Mouse (Mus musculus): Measurements from ENCODE around the gene A230072I06Rik. TPM values are rescaled to one million over a fixed set of nuclear protein-coding genes. Genes with fewer than 3 reads are reported as not detected.

Gene A230072I06Rik
- total and polyA plus RNA-seq, 3 experiments, result not detected

DNA sequence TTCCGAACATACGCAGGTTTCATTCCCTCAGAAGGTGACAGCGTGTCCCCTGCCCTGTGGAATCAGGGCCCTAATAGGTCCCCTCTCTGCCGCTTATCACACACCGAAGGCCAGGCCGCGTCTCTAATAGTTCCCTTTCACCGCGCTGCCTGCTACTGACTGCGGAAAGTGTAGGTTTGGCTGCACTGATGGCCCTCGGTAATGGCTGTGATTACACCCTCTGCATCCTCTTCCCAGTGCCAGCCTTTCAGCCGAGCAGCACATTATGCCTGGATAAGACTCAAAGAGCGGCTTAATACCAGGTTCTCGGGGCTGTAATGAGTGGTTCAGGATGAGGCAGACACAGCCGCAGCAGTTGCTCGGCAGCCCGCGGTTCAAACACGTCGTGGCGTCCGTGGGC lies 3.5 kb downstream of the A230072I06Rik start:
- Histone ChIP-seq H3K4me3 (ENCODE audit: control insufficient read depth in 1 of 2, insufficient read depth in 1 of 2, low read depth in 2 of 2, low read length in 2 of 2) (no peak overlapping the region), H3K9me3 (replicated peaks; ENCODE audit: insufficient read depth, low read length) (no peaks in the 10 kb centered on the region), H3K27me3 (ENCODE audit: control insufficient read depth in 1 of 2, insufficient read depth in 2 of 2, low read length in 2 of 2) (no peaks in the 10 kb centered on the region), H3K4me1 (ENCODE audit: control insufficient read depth in 1 of 2, insufficient read depth in 2 of 2, low read length in 2 of 2) (no peaks in the 10 kb centered on the region), H3K27ac (ENCODE audit: control insufficient read depth, low read depth, low read length) (no peak overlapping the region), H3K36me3 (ENCODE audit: control insufficient read depth in 1 of 2, insufficient read depth in 2 of 2, low read length in 2 of 2) (no peaks in the 10 kb centered on the region), H3K79me2 (ENCODE audit: control insufficient read depth, insufficient read depth, low read length, poor library complexity) (no peaks in the 10 kb centered on the region), H3K9ac (ENCODE audit: control insufficient read depth, low read depth, low read length, poor library complexity, severe bottlenecking) (no peak overlapping the region)
- TF ChIP-seq MYC (IDR thresholded peaks at IDR 0.05; ENCODE audit: low read depth, low read length) (no peak), BHLHE40 (IDR thresholded peaks at IDR 0.05; ENCODE audit: borderline replicate concordance, low read depth, low read length) (no peak), SIN3A (IDR thresholded peaks at IDR 0.05; ENCODE audit: low read length) (no peak), ZKSCAN1 (IDR thresholded peaks at IDR 0.05; ENCODE audit: low read depth, low read length) (no peak), POLR2A (IDR thresholded peaks at IDR 0.05; ENCODE audit: control insufficient read depth in 1 of 2, insufficient read depth in 1 of 2, low read depth in 1 of 2, low read length in 2 of 2, poor library complexity in 1 of 2) (no peak), MYB (IDR thresholded peaks at IDR 0.05; ENCODE audit: low read depth, low read length) (no peak), ZMIZ1 (IDR thresholded peaks at IDR 0.05; ENCODE audit: low read depth, low read length) (no peak), JUND (IDR thresholded peaks at IDR 0.05; ENCODE audit: low read depth, low read length) (no peak), TCF12 (IDR thresholded peaks at IDR 0.05; ENCODE audit: low read depth, low read length) (no peak), CHD2 (IDR thresholded peaks at IDR 0.05; ENCODE audit: low read length) (no peak), EP300 (IDR thresholded peaks at IDR 0.05; ENCODE audit: low read depth in 1 of 2, low read length in 2 of 2) (no peak), ZNF384 (IDR thresholded peaks at IDR 0.05; ENCODE audit: low read depth, low read length) (no peak), NRF1 (IDR thresholded peaks at IDR 0.05; ENCODE audit: insufficient read depth, low read depth, low read length, poor library complexity, severe bottlenecking) (no peak), MXI1 (IDR thresholded peaks at IDR 0.05; ENCODE audit: low read depth, low read length) (no peak), POLR2AphosphoS2 (IDR thresholded peaks at IDR 0.05; ENCODE audit: low read length) (no peak)
- no peak for DNase-seq (ENCODE audit: low read depth, low spot score)

DNA sequence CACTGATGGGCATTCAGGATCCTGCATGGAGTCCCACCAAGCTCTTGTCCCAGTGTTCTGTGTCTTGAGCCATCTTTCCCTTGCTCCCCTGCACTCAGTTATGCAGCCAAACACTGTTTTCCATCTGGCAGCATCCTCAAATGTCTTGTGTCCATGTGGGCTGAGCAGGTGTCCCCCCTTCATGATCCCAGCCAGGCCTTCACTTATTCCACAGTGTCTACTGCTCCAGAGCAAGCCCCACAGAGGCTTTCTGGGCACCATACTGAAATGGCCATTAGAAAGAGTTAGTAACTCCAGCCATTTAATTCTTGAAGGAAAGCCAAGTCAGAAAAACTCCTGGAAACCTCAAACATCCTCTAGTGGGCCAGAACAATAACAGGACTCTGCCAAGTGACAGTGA lies 11.9 kb downstream of the A230072I06Rik start:
- no peaks in the 10 kb centered on the region for H3K36me3 ChIP-seq (ENCODE audit: control insufficient read depth in 1 of 2, insufficient read depth in 2 of 2, low read length in 2 of 2)
- H3K9me3 ChIP-seq (replicated peaks; ENCODE audit: insufficient read depth, low read length), result no peaks in the 10 kb centered on the region
- no peak overlapping the region for H3K27ac ChIP-seq (ENCODE audit: control insufficient read depth, low read depth, low read length)
- no peaks in the 10 kb centered on the region for H3K4me1 ChIP-seq (ENCODE audit: control insufficient read depth in 1 of 2, insufficient read depth in 2 of 2, low read length in 2 of 2)
- TF ChIP-seq ZNF384 (IDR thresholded peaks at IDR 0.05; ENCODE audit: low read depth, low read length) (no peak), RCOR1 (IDR thresholded peaks at IDR 0.05; ENCODE audit: low read depth, low read length) (no peak), ZKSCAN1 (IDR thresholded peaks at IDR 0.05; ENCODE audit: low read depth, low read length) (no peak), ELF1 (IDR thresholded peaks at IDR 0.05; ENCODE audit: low read depth, low read length) (no peak), POLR2AphosphoS2 (IDR thresholded peaks at IDR 0.05; ENCODE audit: low read length) (no peak), ZC3H11A (IDR thresholded peaks at IDR 0.05; ENCODE audit: low read depth, low read length) (no peak), RAD21 (IDR thresholded peaks at IDR 0.05; ENCODE audit: low read depth, low read length) (no peak), SMC3 (IDR thresholded peaks at IDR 0.05; ENCODE audit: low read depth, low read length) (no peak), MXI1 (IDR thresholded peaks at IDR 0.05; ENCODE audit: low read depth, low read length) (no peak), USF1 (IDR thresholded peaks at IDR 0.05; ENCODE audit: low read depth, low read length) (no peak), GABPA (IDR thresholded peaks at IDR 0.05; ENCODE audit: low read depth, low read length) (no peak), CHD2 (IDR thresholded peaks at IDR 0.05; ENCODE audit: low read length) (no peak), USF2 (IDR thresholded peaks at IDR 0.05; ENCODE audit: borderline replicate concordance in 1 of 2, insufficient read depth in 1 of 2, low read depth in 1 of 2, low read length in 2 of 2) (no peak), MAZ (IDR thresholded peaks at IDR 0.05; ENCODE audit: low read depth, low read length) (no peak), MAX (IDR thresholded peaks at IDR 0.05; ENCODE audit: low read length) (no peak), EP300 (IDR thresholded peaks at IDR 0.05; ENCODE audit: low read depth in 1 of 2, low read length in 2 of 2) (no peak), ETS1 (IDR thresholded peaks at IDR 0.05; ENCODE audit: low read depth, low read length) (no peak), UBTF (IDR thresholded peaks at IDR 0.05; ENCODE audit: borderline replicate concordance, insufficient read depth, low read depth, low read length) (no peak)
- no peak overlapping the region for H3K4me3 ChIP-seq (ENCODE audit: control insufficient read depth in 1 of 2, insufficient read depth in 1 of 2, low read depth in 2 of 2, low read length in 2 of 2)
- H3K9ac ChIP-seq (ENCODE audit: control insufficient read depth, low read depth, low read length, poor library complexity, severe bottlenecking), result no peak overlapping the region
- no peaks in the 10 kb centered on the region for H3K79me2 ChIP-seq (ENCODE audit: control insufficient read depth, insufficient read depth, low read length, poor library complexity)
- DNase-seq (ENCODE audit: low read depth, low spot score), result no peak
- H3K27me3 ChIP-seq (ENCODE audit: control insufficient read depth in 1 of 2, insufficient read depth in 2 of 2, low read length in 2 of 2), result no peaks in the 10 kb centered on the region
